Mouse (Mus musculus) MN1 (cell line): ENCODE measurements around the gene Cdc34.

ENCODE experiments used
- DNase-seq: peaks from one replicate; pipeline ENCODE4 v3.0.0-alpha.2; 2016; ENCODE audit warnings: low spot score

Gene Cdc34

DNA sequence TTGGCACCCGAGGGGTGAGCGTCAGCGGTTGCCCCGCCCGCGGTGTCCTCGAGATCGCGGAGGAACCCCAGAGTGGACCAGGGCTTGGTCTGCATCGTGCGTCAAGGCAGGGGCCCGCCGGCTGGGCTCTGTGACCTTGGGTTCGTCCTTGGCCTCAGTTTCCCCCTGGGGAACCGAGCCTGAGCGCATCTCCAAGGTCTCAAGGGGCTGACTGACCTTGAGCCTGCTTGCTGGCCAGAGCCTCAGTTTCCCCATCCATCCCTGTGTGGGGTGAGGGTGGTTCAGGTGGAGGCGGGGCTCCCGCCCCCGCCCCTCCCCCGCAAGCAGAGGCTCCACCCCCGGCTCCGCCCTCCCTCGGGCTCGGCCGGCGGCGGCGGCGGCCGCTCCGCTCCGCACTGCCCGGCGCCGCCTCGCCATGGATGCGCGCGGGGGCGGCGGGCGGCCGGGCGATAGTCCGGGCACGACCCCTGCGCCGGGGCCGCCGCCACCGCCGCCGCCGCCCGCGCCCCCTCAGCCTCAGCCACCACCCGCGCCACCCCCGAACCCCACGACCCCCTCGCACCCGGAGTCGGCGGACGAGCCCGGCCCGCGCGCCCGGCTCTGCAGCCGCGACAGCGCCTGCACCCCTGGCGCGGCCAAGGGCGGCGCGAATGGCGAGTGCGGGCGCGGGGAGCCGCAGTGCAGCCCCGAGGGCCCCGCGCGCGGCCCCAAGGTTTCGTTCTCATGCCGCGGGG, 34.4 kb downstream of the Cdc34 start, which contains the start of gene Hcn2:
Hcn2 (plus strand) TSS at position 381 of the 734 bp plus-strand sequence.
- DNase-seq, result peak; percentile 62

DNA sequence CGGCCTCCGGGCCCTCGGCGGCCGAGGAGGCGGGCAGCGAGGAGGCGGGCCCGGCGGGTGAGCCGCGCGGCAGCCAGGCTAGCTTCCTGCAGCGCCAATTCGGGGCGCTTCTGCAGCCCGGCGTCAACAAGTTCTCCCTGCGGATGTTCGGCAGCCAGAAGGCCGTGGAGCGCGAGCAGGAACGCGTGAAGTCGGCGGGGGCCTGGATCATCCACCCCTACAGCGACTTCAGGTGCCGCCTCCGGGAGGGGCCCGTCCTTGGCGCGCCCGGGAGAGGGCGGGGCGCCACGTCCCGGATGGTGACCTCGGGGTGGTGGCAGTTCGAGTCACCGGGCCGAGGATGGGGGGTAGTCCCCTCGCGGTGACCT, 35.0 kb downstream of the Cdc34 start:
- peak; percentile 75 for DNase-seq

DNA sequence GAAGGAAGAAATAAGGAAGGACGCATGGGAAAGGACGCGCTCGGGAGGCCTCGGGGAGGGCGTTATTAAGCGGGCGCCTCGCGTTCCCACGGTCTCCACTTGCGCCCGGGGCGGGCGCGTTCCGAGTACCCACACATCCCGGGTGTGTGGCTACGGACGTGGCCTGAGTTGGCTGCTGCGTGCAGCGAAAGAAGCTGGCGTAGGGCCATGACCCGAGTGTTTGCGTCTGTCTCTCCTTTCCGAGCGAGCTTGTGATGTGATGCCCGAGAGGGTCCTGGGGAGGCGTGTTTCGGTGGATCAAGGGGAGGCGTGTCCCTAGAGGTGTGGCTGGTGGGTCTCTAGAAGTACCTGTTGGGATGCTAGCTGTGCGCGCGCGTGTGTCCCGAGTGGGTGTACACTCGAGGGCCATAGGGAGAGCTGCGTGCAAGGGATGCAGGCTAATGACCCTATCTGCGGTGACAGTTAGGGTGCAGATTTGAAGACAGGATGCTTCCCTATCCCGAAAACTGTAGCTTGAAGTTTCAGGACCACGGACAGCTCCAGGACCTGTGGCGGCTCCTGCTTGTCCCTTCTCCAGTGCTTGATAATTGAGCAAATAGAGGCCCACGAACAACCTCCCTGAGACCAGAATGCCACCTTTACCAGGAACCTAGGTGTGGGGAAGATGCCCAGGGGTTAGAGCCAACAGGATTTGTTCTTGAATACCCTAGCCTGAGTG, 35.8 kb downstream of the Cdc34 start:
- DNase-seq, result peak; percentile 62

DNA sequence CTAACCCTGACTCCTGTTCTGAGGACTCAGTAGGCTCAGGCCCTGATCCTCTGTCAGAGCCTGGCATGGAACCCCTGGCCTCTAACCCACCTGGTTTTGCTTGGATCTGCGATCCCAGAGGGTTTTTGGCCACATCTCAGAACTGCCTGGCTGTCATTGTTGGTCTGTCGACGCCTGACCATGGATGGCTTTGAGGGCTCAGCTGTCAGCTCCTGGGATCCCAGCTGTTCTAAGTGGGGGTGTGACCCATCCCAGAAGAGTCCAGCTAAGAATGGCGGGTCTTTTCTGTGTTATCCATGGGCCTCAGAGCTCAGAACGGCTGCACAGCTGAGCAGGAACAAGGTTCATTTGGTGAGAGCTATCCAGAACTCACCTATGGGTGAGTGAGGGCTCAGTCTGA, 39.1 kb downstream of the Cdc34 start:
- DNase-seq, result no peak

DNA sequence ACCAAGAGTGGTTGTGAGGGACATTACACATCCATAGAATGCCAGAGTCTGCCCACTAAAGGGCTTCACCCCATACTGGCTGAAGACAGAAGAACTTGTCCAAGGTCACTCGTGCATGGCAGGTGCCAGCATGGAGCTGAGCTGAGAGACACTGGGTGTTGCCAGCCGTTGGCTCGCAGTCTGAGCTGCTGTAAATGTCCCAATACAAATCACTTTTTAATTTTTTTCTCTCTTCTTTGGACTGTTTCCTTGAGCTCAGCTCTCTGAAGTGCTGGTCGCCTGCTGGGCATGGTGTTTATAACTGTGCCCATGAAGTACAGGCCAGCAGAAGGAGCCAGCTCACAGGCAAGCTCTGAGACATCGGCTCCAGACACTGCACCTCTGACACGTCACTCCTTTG, 41.1 kb downstream of the Cdc34 start:
- DNase-seq, result no peak

DNA sequence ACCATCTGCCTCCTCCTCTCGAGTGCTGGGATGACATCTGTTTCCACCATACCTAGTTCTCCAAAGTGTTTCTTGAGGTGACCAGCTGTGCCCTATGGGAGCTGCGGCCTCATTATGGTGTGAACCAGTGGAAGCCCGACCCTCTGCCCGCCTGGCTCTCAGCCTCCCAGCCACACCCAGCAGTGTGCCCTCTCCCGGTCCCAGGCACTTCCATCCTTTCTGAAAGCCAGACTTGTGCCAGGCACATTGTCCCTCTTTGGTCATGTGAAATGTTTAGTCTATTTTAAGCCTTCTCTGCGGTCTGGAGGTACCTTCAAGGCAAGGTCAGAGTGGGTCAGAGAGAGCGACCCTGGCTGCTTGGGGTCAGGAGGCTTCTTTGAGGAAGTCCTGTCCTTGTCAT, 41.7 kb downstream of the Cdc34 start:
- no peak for DNase-seq

DNA sequence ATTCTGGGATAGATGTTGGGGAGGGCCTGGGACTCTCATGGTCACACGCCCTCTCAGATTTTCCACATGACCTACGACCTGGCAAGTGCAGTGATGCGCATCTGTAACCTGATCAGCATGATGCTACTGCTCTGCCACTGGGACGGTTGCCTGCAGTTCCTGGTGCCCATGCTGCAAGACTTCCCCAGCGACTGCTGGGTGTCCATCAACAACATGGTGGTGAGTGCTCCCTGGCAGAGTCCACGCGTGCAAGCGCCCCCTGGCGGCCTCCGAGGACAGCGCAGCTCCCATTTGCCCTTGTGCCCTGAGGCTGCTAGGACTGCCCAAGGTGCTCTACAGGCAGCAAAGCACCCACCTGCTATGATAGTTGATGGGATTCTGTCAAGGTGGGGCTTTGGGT, 44.1 kb downstream of the Cdc34 start:
- peak; percentile 74 for DNase-seq

DNA sequence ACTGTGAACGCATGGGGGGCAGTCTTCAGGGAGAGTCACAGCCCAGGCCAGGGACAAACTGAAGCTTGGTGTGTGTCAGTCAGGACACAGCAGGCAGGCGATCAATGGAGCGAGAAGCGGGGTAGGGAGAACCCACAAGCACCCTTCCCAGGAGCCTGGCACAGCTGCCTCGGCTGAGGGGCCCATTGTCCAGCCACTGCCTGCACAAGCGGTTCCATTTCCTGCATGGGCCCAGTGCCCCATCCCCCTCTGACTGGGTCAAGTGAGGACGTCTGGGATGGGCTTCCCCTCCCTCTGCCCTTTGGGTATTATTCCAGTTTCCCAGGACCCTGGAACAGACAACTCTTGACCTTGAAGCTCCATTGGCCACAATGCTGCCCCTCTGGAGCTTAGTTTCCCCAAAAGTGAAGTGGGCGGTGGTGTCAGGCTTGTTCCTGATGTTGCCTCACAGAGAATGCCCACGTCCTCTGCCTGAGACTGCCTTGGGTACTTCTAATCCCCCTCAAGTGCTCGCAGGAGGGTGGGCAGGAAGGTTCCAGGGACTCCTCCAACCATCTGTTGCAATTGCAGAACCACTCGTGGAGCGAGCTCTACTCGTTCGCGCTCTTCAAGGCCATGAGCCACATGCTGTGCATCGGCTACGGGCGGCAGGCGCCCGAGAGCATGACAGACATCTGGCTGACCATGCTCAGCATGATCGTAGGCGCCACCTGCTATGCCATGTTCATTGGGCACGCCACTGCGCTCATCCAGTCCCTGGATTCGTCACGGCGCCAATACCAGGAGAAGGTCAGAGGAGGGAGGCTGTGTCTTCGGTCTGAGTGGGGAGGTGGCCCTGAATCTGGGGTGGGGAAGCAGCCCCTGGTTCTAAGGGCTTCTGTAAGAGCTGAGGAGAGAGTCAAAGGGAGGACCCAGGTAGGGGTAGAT, 46.6 kb downstream of the Cdc34 start:
- no peak for DNase-seq

DNA sequence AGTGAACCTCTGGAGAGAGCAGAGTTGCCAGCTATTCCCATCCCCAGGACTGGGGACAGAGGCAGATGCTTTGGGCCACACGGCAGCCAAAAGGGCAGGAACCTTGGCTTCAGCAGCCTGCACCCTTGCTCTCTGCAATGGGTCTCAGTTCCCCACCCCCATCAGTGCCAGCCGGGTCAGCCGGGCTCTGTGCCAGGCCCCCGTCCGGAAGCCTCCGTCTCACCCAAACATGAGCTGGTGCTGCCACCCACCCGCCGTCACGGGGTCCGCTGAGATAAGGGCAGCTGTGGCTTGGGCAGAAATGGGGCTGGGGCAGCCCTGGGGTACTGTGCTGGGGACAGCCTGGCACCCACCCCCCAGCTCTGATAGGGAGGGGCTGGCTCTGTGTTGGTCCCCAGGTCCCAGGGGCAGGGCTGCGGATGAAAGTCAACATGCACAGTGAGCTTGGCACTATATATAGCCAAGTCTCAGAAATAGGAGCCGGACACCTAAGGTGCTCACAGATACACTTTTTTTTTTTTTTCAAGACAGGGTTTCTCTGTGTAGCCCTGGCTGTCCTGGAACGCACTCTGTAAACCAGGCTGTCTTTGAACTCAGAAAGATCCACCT, 47.5 kb downstream of the Cdc34 start:
- DNase-seq, result peak; percentile 75

DNA sequence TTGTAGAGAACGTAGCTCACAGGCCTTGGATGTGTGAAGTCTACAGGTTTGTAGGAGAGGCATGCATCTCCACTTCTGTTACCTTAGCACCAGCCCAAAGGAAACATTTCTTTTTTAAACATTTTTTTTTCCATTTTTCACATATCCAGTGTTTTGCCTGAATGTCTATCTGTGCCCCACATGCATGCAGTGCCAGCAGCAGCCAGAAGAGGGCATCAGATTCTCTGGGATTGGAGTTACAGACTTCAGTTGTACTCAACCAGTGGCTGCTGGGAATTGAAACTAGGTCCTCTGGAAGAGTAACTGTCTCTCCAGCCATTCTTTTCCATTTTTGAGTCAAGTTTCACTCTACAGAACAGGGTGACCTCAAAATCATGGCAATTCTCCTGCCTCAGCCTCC, 50.5 kb downstream of the Cdc34 start:
- no peak for DNase-seq

DNA sequence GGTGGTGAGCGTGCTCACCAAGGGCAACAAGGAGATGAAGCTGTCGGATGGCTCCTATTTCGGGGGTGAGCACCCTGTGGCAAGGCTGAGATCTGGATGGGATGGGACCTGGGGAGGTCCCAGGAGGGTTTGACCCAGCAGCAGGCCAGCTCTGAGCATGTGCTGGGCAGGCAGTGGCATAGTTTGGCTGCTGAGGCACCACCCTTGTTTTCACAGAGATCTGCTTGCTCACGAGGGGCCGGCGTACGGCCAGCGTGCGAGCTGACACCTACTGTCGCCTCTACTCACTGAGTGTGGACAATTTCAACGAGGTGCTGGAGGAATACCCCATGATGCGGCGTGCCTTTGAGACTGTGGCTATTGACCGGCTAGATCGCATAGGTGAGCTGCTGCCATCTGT, 51.9 kb downstream of the Cdc34 start:
- no peak for DNase-seq

DNA sequence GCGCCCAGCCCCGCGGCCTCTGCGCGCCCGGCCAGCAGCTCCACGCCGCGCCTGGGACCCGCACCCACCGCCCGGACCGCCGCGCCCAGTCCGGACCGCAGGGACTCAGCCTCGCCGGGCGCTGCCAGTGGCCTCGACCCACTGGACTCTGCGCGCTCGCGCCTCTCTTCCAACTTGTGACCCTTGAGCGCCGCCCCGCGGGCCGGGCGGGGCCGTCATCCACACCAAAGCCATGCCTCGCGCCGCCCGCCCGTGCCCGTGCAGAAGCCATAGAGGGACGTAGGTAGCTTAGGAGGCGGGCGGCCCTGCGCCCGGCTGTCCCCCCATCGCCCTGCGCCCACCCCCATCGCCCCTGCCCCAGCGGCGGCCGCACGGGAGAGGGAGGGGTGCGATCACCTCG, 53.4 kb downstream of the Cdc34 start:
- DNase-seq, result no peak

DNA sequence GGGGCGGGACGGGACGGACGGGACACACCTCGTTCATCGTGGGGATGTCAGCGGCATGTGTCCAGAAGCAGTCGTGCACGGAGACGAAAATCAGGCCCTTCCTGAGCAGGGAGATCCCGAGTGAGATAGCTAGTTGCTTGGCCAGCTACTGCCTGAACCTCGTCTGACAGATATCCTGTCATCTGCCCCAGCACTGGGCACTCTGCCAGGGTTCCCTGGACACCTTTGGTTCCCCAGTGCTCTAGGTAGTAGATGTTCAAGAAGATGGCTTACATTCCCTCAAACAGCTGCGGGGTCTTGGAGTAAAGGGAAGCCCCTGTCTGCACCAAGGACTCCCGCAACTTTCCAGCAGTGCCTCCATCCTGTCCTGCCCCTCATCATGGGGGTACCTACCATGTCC, 54.7 kb downstream of the Cdc34 start:
- DNase-seq, result no peak
